Mouse (Mus musculus) lung, postnatal 10 days (tissue): ENCODE measurements at regions not wholly inside any gene's neighbourhood (a gene's known extent, or its start where the extent isn't known, plus 50 kb on each side); places are given as distances from the start of the nearest gene placed in this dataset.
"Not testable (repeated sequence)": the region's sequence is repeated elsewhere in the genome, so short reads cannot be mapped to it uniquely, and the experiment has no call there.

Experiments
- DNase-seq: peaks from one replicate; pipeline ENCODE4 v3.0.0; 2021

- DNase-seq = no peak
These were observed 550.2 kb downstream of the Rapgef2 start for GRCm38 (mm10) chr3:78736111-78736510.

- DNase-seq = no peak
These were observed 569.6 kb downstream of the Rapgef2 start for GRCm38 (mm10) chr3:78716691-78717090.

- DNase-seq = no peak
These were observed 578.6 kb downstream of the Rapgef2 start for GRCm38 (mm10) chr3:78707687-78708086.

DNA sequence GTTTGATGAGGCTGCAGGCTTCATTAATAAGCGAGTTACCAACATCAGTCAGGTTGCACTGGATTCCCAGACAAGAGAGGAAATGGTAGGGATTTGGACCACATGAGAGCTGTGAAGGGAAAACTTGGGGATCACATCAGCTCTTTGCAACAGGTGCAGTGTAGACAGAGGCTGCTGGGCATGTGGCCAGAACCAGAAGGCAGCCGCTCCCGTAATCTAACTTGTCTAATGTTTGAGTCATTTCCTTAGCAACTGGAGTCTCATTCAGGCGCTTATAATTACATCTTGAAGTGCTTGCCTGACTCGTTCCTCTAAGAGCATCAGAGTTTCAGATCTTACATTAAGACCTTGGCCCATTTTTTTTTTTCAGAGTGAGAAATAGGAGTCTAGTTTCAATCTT is 587.4 kb downstream of the Rapgef2 start:
- no peak for DNase-seq

- DNase-seq = peak; percentile 2
These were observed 594.8 kb downstream of the Rapgef2 start for GRCm38 (mm10) chr3:78691499-78691898.

DNA sequence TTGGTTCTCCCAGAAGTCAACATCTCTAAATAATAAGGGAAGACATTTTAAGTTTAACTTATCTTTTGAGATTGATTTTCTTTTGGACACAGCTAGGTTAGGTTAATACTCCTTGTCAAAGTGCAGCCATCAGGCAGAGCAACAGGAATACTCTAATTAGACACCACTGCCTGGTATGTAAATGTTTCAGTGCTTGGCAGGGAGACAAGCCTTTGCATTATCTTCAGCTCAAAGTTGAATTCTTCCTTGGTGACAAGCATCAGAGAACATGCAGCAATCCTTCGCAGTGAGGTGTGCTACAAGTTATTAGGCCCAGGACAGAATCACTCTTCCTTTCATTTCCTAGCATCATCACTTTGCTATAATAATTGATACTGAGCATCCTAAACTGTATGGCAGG is 608.7 kb downstream of the Rapgef2 start:
- no peak for DNase-seq

DNA sequence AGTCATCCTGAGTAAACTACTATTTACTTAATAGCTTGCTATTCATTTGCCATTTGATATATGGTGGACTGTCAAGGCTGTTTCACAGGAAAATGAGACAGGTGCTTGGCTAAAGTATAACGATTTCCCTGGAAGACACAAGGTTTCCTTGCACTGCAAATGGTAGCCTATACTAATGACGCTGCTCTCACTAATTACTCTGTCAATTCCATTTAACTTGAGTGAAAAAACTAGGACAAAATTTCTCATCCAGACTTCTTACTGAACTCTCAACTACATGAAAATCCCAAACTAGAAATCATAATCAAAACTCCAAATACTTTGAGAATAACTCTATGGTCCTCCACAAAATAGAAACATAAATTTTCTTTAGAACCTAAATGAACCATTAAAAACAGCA is 609.5 kb downstream of the Rapgef2 start:
- DNase-seq = no peak

DNA sequence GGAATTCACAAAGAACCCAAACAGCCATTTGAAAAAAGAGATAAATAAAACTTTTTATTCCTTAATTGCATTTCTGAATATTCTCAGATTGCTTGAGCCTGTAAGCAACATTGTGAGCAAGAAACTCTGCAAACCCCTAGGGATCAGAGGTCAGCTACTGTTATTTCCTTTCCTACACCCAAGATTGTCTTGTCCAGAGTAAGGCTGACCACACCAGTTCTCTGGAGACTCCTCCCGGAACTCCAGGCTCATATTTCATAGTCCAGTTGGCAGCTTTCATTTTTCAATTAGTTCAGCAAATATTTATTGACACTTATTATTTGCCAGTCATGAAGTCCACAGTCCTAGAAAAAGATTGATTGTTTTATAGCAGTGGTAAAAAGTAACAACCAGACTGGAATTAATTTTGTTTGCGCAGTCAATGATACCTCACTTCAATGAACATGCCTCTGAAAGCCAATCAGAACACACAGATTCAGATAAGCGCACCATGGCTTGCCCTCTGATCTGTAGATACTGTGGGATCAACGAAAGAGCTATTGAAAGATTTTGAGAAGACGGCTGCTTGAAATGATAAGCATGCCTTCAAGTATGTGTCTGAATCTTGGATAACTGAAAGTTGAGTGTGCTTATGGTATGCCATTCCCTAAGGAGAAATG is 611.7 kb downstream of the Rapgef2 start:
- no peak for DNase-seq

DNA sequence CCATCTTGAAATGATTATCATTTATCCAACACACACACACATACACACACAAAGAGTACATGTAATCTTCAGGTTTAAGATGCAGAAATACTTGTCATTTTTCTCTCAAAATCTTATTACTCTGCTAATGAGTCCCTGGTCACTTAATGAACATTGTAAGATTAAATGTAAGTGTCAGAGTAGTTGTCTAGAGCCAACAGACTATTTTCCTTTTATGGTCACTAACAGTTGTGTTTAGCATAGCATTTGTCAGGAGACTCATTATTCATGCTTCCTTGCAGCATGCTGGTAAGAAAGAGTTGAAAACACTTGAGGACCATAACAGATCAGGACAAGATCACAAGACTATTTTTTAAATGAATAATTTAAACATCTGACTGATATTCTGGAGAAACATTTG is 618.3 kb downstream of the Rapgef2 start:
- no peak for DNase-seq

DNA sequence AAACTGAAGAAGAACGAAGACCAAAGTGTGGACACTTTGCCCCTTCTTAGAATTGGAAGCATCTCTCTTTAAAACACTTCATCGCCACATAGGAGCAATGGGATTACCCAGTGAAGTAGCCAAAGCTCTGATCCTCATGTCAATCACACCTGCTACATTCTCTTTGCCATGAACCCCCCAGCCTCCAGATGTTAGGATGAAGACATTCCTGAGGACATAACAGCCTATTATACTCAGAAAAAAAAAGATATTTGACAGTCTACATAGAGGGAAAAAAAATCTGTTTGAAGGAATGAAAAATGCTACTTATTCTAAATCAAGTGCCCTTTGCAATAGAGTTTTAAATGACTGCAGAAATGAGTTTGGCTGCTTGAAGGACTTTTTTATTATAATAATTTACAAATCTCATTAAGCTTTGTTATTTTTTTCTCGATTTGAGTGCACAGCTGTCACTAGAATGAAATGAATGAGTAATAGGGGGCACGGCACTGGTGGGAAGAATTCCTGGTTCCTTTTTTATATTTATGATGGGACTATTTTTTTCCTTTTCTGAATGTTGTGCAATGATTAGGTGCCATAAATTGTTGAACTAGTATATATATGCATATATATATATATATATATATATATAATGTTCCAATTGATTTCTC is 618.8 kb downstream of the Rapgef2 start:
- DNase-seq = no peak

DNA sequence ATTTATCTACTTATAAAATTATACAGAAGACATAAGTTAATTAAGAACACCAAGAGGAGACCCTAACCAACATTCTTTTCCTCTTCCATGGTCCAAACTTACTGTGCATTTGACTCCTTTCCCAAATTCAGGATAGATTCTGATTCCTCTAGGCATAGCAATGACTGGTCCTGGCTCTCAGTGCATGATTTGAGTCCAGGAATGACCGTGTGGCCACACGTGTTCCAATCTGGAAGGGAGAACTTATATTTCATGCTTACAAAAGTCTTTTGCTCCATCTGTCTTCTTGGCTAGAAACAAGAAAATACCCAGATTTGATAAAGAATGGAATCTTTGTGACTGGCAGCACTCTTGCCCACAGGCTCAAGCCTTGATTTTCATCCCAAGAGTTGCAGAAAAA is 638.2 kb downstream of the Rapgef2 start:
- DNase-seq = no peak

DNA sequence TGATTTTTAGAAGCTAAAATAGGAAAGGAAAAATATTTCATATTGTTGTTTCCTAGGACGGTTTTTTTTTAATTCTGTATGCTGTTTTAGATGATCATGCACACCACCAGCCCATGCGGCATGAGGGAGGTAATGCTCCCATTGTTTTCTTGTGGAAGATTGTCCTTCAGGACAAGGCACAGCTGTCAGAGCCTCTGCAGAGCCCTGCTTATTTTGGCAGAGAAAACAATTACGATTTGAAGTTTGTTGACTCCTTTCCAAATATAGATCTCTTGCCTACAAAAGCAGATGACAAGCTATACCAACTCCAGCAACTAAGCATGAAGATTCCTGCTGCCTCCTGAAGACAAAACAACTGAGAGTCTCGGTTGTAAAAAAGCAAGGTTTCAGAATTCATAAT is 650.9 kb downstream of the Rapgef2 start:
- DNase-seq = no peak

DNA sequence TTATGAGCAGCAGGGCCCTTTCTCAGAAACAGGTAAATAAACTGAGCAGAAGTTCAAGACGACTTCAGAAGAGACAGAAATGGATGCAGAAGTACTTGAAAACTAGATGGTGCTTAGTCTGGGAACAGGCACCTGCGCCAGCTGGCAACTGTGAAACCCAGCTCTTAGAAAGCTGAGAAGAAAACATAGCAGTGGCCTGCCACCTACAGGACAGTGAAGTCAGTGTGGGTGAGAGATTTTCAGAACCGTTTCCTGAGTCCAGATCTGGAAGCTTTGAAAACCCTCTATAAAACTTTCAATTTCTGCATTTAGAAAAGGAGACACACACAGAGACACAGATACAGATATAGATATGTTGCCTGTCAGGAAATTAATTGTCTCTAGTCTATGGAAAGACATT is 667.4 kb downstream of the Rapgef2 start:
- DNase-seq = peak; percentile 41

GRCm38 (mm10) chr3:78594718-78595236 is 691.5 kb downstream of the Rapgef2 start:
- DNase-seq = no peak

DNA sequence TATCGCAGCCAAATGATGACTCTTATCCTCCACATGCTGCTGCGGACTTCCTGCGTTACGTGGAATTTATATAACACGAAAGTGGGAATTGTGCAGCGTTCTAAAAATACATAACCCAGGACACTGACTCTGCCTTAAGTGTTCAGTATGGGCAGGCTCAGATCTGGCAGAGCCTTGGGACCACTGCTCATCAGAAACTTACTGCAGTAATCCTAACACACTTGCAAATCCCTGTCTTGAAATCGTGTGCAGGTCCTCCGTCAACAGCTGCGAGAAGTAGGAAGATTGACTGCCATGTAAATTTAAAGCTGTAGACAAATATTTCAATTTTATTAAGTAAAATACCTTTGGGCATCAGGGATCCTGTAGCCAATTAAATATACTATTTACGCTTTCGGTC is 692.0 kb downstream of the Rapgef2 start:
- no peak for DNase-seq

DNA sequence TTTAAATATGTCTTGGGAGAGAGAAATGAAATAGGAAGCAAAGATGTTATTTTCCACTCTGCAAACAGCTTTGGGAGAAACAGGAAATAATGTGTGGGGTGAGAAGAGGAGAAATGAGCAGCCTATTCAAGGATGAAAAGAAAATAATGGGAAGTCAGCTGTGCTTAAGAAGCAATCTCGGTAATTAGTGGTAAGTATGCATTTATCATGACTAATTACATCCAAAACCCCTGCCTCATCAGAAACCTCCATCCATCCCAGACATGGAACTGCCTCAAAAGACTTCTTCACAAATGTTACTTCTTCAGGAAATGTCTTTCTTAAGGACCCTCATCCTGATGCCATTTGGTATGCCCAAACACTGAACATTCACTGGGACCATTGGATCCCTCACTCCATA is 699.7 kb downstream of the Rapgef2 start:
- no peak for DNase-seq

GRCm38 (mm10) chr3:78581868-78582267 is 704.4 kb downstream of the Rapgef2 start:
- peak; percentile 44 for DNase-seq

- peak; percentile 51 for DNase-seq
These were observed 705.2 kb downstream of the Rapgef2 start for GRCm38 (mm10) chr3:78581100-78581499.

DNA sequence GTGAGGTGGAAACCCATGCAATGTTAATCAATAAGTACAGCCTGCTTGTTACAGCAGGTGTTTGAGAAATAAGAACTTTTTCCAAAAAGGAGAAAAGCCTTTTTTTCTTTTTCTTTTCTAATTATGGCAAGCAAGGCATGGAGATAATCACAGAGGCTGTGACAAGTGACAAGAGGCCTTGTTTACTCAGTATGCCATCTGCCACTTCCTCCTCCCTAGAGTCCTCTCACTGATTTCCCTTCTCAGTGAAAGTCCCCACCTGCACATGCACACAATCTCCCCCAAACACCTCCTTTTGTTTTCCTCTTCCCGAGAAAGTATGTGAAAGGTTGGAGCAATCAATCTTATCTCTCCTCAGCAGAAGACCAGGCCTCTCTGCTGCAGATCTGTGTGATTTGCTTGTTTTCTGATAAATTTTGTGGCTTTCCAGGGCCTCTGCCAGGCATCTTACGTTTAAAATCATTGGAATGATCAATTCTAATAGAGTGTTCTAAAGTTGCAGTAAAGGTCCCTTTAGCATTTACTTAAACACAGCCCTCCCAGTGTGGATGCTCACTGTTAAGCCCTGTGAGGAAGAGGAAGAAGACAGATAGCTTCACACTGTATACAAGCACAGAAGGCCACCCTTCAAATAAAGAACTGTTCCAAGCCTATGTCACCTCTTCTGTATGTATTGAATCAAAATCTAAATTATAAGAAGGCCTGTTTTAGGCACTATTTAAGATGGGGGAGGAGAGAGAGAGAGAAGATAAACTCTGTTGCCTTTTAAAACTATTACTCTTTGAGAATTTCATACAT is 710.5 kb downstream of the Rapgef2 start:
- no peak for DNase-seq

- DNase-seq = no peak
These were observed 711.5 kb downstream of the Rapgef2 start for GRCm38 (mm10) chr3:78574807-78575206.

DNA sequence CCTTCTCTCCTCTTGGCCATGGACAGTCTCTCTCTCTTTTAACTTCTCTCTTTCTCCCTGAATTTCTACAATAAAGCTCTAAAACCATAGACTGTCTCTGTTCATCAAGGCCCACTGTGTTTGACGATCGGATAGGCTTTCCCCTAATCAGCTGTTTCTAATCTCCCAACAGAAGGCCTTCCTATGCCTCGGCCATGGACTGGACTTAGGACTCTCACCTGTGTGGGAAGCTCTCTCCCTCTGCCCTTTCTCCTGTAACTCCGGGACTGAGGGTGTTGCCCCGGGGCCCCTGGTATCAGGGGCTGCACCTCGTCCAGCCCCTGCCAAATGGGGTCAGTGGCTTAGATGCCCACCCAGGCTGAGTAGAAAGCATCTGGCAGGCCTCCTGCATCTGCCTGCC is 713.0 kb downstream of the Rapgef2 start:
- no peak for DNase-seq

DNA sequence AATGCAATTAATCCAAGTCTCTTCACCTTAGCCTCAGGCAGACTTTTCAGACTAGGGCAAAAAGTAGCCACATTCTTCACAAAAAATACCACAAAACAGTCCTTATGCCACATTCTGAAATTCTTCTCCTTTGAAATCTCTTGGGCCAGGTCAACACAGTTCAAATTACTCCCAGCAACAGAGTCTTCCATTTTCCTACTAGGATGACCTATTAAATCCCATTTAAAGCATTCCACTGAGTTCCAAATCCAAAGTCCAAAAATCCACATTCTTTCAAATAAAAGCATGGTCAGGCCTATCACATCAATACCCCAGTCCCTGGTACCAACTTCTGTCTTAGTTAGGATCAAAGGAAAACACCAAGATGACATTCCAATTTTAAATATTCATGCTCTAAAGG is 721.4 kb downstream of the Rapgef2 start:
- DNase-seq = not testable (repeated sequence)
